Mouse (Mus musculus) liver, adult (tissue): ENCODE results near the gene Psd.

ENCODE experiments used
- GATA4 ChIP-seq: IDR thresholded peaks from 2 replicates; pipeline ENCODE4 v1.6.1; 2014; ENCODE audit warnings: mild to moderate bottlenecking, low read length; ENCODE audit not compliant: insufficient replicate concordance

Psd gene

GRCm38 (mm10) chr19:46326756-46327305, at the start of gene Psd:
Gene Psd (minus strand): TSS chr19:46327156.
- TF ChIP-seq GATA4 = no peak

GRCm38 (mm10) chr19:46375891-46376290, 48.9 kb upstream of the Psd start:
- TF ChIP-seq GATA4 = no peak

- no peak for TF ChIP-seq GATA4
Observed at GRCm38 (mm10) chr19:46375489-46375888, 48.5 kb upstream of the Psd start.

GRCm38 (mm10) chr19:46374477-46375088, 47.6 kb upstream of the Psd start:
- no peak for TF ChIP-seq GATA4

GRCm38 (mm10) chr19:46369204-46369603, 42.2 kb upstream of the Psd start:
- no peak for TF ChIP-seq GATA4

GRCm38 (mm10) chr19:46367798-46368590, 41.0 kb upstream of the Psd start:
- TF ChIP-seq GATA4 = no peak

GRCm38 (mm10) chr19:46363294-46364009, 36.5 kb upstream of the Psd start:
- TF ChIP-seq GATA4 = no peak

- TF ChIP-seq GATA4 = no peak
Observed at GRCm38 (mm10) chr19:46362104-46362503, 35.1 kb upstream of the Psd start.

- TF ChIP-seq GATA4 = no peak
Observed at GRCm38 (mm10) chr19:46358381-46358780, 31.4 kb upstream of the Psd start.

GRCm38 (mm10) chr19:46357344-46358280, 30.7 kb upstream of the Psd start:
- TF ChIP-seq GATA4 = no peak

- TF ChIP-seq GATA4 = peak; percentile 55; the same call in 1 of the 2 replicates
Observed at GRCm38 (mm10) chr19:46356701-46357138, 29.8 kb upstream of the Psd start.

- TF ChIP-seq GATA4 = no peak
Observed at GRCm38 (mm10) chr19:46350168-46350932, 23.4 kb upstream of the Psd start, which contains the start of gene 2310034G01Rik. Gene 2310034G01Rik (minus strand): TSS chr19:46350302.

GRCm38 (mm10) chr19:46349550-46349949, 22.6 kb upstream of the Psd start:
- TF ChIP-seq GATA4 = no peak
